Mouse (Mus musculus) layer of hippocampus, postnatal 10 days (tissue): ENCODE results near the gene Ppox. TPM values are rescaled to one million over a fixed set of nuclear protein-coding genes. Genes with fewer than 3 reads are reported as not detected.
"Not testable (repeated sequence)": the region's sequence is repeated elsewhere in the genome, so short reads cannot be mapped to it uniquely, and the experiment has no call there.

Source experiments
- DNase-seq, 2 experiments: peaks; one replicate each; pipeline ENCODE4 v3.0.0; 2021; ENCODE audit warnings: low spot score in 2 of 2
- total RNA-seq, 2 experiments: library from RNA; stranded (reverse); gene quantifications; 2 replicates each; pipeline ENCODE4 v1.2.3; 2021

The Ppox gene
- total RNA-seq, 2 experiments from 2014 or later: 28.8 to 30.0 TPM

DNA sequence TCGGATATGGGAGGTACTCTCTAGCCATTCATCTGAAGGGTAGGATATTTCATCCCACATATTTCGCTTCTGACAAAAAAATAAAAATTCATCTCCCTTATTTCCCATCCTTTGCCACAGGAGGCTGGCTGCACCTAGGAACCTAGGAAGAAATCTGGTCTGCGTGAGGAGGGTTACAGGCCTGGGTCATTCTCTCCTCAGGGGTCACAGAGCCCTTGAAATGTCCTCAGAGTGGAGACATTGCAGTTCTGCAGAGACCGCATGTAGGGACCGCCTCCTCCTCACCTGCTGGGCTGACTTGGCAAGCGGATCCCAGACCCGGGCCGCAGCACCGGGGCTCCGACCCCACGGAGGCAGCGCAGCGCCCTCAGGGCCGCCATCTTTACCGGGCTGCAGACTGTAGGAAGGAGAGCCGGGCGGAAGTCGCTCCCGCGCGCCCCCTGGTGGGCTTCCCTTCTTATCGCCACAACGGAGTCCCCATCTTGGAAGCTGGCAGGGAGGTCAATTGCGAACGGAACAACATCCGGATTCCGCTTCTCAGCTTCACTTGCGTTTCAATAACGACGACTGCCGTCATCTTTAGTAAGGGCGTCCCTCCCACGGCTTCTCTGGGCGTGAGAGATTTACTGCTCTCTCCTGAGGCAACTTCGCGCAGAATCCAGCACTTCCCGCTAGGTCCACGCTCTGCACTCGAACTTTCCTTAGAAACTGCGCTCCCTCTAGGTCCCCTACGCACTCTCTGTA, 34.1 kb downstream of the Ppox start:
- peak; percentile 96 to 99 for DNase-seq

- DNase-seq: no peak
Observed at GRCm38 (mm10) chr1:171245353-171245752, 35.6 kb downstream of the Ppox start.

DNA sequence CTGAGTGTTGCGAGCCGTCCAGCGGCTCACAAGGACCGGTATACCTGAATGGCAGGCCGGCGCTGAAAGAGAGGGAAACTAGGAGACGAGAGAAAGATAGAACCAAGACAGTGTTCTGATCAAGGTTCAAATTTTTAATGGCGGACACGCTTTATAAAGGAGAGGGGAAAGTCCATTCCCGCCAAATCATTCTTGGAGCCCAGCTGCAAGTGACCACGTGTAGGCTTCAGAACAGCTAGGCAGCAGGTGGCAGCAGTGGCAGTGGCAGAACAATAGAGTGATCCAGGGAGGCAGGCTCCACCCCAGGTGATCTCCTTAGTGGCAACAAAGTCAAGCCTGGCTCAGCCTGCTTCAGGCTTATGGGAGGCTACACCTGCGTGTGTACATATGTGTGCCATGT, 39.0 kb downstream of the Ppox start:
- not testable (repeated sequence) for DNase-seq

GRCm38 (mm10) chr1:171240911-171241310, 40.1 kb downstream of the Ppox start:
- no peak for DNase-seq

GRCm38 (mm10) chr1:171239992-171240744, 40.8 kb downstream of the Ppox start:
- DNase-seq: no peak

DNA sequence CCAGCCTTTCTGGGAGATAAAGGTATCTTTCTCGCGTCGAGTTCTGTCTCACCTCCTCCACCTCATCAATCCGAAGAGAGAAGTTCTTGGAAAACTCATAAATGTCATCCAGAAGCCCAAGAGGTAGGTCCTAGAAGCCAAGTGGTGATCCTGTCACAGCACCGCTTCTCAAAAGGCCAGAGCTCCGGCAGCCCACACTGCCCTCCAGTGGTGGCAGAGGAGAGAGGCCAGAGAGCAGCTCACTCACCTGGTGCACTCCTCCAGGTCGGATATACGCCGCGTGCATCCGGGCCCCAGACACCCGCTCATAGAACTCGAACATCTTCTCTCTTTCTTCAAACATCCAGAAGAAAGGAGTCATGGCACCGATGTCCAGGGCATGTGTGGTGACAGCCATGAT, 42.5 kb downstream of the Ppox start:
- peak; percentile 50 to 61 for DNase-seq

- DNase-seq: no peak
Observed at GRCm38 (mm10) chr1:171237438-171237837, 43.5 kb downstream of the Ppox start.

GRCm38 (mm10) chr1:171235791-171236190, 45.2 kb downstream of the Ppox start:
- DNase-seq: no peak

- no peak for DNase-seq
Observed at GRCm38 (mm10) chr1:171234538-171234937, 46.4 kb downstream of the Ppox start.

DNA sequence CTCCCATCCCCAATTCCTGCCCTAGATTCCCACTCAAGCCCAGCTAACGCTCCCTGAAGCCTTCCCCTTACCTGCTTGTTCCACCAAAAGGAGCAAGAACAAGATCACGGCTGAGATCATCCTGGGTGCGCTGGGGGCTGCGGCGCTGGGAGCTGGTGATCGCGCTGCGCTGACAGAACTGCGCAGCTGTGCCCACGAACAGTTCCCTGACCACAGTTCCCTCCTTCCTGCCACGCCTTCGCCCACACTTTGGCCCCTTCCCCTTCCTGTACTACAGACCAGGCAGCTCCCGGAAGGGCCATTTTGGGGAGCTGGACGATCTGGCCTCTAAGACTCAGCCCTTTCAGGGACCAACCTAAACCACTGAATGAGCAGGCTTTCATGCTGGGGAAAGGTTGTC, 46.9 kb downstream of the Ppox start, which contains the start of gene Fcer1g:
Gene Fcer1g (minus strand): TSS at position 240 of the 400 bp plus-strand sequence.
- DNase-seq: no peak

GRCm38 (mm10) chr1:171232800-171233730, 47.9 kb downstream of the Ppox start:
- no peak for DNase-seq

DNA sequence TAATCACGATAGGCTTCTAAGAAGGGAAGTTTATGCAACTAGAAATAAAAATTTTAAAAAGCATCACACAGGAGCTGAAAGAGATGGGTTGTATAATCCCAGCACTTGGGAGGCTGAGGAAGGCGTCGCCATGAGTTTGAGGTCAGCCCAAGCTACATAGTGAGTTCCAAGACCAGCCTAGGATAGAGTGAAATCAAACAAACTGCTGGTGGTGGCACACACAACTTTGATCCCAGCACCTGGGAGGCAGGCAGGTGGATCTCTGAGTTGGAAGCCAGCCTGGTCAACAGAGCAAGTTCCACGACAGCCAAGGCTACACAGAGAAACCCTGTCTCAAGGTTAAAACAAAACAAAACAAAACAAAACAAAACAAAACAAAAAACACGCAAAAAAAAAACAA, 48.6 kb downstream of the Ppox start:
- no peak for DNase-seq

- no peak for DNase-seq
Observed at GRCm38 (mm10) chr1:171231844-171232243, 49.1 kb downstream of the Ppox start.

GRCm38 (mm10) chr1:171230215-171230614, 50.8 kb downstream of the Ppox start:
- no peak for DNase-seq

GRCm38 (mm10) chr1:171229750-171230149, 51.2 kb downstream of the Ppox start:
- DNase-seq: no peak

- no peak for DNase-seq
Observed at GRCm38 (mm10) chr1:171227879-171228278, 53.1 kb downstream of the Ppox start.

DNA sequence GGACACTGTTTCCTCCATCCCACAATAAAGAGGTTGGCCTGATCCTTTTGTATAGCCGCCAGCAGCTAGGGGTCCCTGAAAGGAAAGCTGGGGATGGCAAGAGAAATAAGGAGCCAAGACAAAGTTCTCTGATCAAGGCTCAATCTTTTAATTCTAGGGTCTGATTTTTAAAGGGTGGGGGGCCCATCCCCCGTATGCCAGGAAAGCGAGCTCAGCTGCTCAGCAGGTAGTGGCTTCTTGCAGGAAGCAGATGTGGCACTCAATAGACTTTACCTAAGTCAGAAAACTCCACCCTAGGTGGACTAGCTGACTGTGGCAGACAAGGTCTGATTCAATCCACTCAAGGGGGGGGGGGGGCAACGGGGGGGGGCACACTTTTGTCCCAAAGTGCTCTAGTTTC, 54.2 kb downstream of the Ppox start:
- DNase-seq: no peak
